Mouse (Mus musculus) cerebellum, postnatal 14 days (tissue): Measurements from ENCODE around the gene Tshz2.
A peak's percentile ranks its signal among the peaks of the same experiment; 100 is the strongest.
"Not testable (repeated sequence)": the region's sequence is repeated elsewhere in the genome, so short reads cannot be mapped to it uniquely, and the experiment has no call there.

Experiments
- DNase-seq, 2 experiments: peaks; one replicate each; pipeline ENCODE4 v3.0.0; 2021; ENCODE audit warnings: mixed read lengths in 2 of 2

The Tshz2 gene

GRCm38 (mm10) chr2:169821021-169821441 lies 188.2 kb downstream of the Tshz2 start:
- no peak for DNase-seq

- no peak for DNase-seq
Measured at GRCm38 (mm10) chr2:169825908-169826307, 193.1 kb downstream of the Tshz2 start.

- DNase-seq = no peak
Measured at GRCm38 (mm10) chr2:169826316-169826715, 193.5 kb downstream of the Tshz2 start.

- no peak for DNase-seq
Measured at GRCm38 (mm10) chr2:169826833-169827232, 194.0 kb downstream of the Tshz2 start.

GRCm38 (mm10) chr2:169832184-169832583 lies 199.4 kb downstream of the Tshz2 start:
- no peak for DNase-seq

- DNase-seq = no peak
Measured at GRCm38 (mm10) chr2:169833638-169834037, 200.8 kb downstream of the Tshz2 start.

GRCm38 (mm10) chr2:169834602-169835001 lies 201.8 kb downstream of the Tshz2 start:
- DNase-seq = no peak

GRCm38 (mm10) chr2:169837031-169837605 lies 204.3 kb downstream of the Tshz2 start:
- no peak for DNase-seq

GRCm38 (mm10) chr2:169838521-169838920 lies 205.7 kb downstream of the Tshz2 start:
- no peak for DNase-seq

- peak; percentile 66 to 72 for DNase-seq
Measured at GRCm38 (mm10) chr2:169841442-169841841, 208.6 kb downstream of the Tshz2 start.

- peak in 1 of 2 experiments; percentile 19 for DNase-seq
Measured at GRCm38 (mm10) chr2:169842494-169842893, 209.7 kb downstream of the Tshz2 start.

GRCm38 (mm10) chr2:169843553-169843952 lies 210.7 kb downstream of the Tshz2 start:
- no peak for DNase-seq

- DNase-seq = peak; percentile 57 to 69
Measured at GRCm38 (mm10) chr2:169849077-169849476, 216.3 kb downstream of the Tshz2 start.

GRCm38 (mm10) chr2:169849541-169849940 lies 216.7 kb downstream of the Tshz2 start:
- no peak for DNase-seq

GRCm38 (mm10) chr2:169851606-169852005 lies 218.8 kb downstream of the Tshz2 start:
- no peak for DNase-seq

GRCm38 (mm10) chr2:169854491-169854890 lies 221.7 kb downstream of the Tshz2 start:
- DNase-seq = no peak

- not testable (repeated sequence) for DNase-seq
Measured at GRCm38 (mm10) chr2:169857041-169857440, 224.2 kb downstream of the Tshz2 start.

- DNase-seq = no peak
Measured at GRCm38 (mm10) chr2:169859078-169859855, 226.5 kb downstream of the Tshz2 start.

GRCm38 (mm10) chr2:169860895-169861294 lies 228.1 kb downstream of the Tshz2 start:
- DNase-seq = no peak

GRCm38 (mm10) chr2:169862701-169863100 lies 229.9 kb downstream of the Tshz2 start:
- DNase-seq = no peak

- DNase-seq = no peak
Measured at GRCm38 (mm10) chr2:169869468-169869867, 236.7 kb downstream of the Tshz2 start.

- no peak for DNase-seq
Measured at GRCm38 (mm10) chr2:169870503-169870902, 237.7 kb downstream of the Tshz2 start.

- DNase-seq = no peak
Measured at GRCm38 (mm10) chr2:169871436-169872060, 238.7 kb downstream of the Tshz2 start.

- no peak for DNase-seq
Measured at GRCm38 (mm10) chr2:169873442-169873841, 240.6 kb downstream of the Tshz2 start.
